Mouse (Mus musculus) embryo, embryonic 9.5 days (tissue): Measurements from ENCODE around the gene Gstt3.
A peak's percentile ranks its signal among the peaks of the same experiment; 100 is the strongest.
"Not testable (repeated sequence)": the region's sequence is repeated elsewhere in the genome, so short reads cannot be mapped to it uniquely, and the experiment has no call there.

ENCODE experiments used
- DNase-seq: peaks from one replicate; pipeline ENCODE4 v3.0.0-alpha.2; 2017; ENCODE audit errors: extremely low spot score

Gstt3 gene

GRCm38 (mm10) chr10:75779206-75780174 is 1.7 kb downstream of the Gstt3 start:
- no peak for DNase-seq

GRCm38 (mm10) chr10:75777885-75778284 is 3.3 kb downstream of the Gstt3 start:
- DNase-seq, result no peak

GRCm38 (mm10) chr10:75776562-75776961 is 4.7 kb downstream of the Gstt3 start:
- DNase-seq, result no peak

GRCm38 (mm10) chr10:75774587-75774986 is 6.6 kb downstream of the Gstt3 start:
- no peak for DNase-seq

- DNase-seq, result no peak
Measured at GRCm38 (mm10) chr10:75774102-75774501, 7.1 kb downstream of the Gstt3 start.

- DNase-seq, result peak; percentile 92
Measured at GRCm38 (mm10) chr10:75772795-75773664, 8.2 kb downstream of the Gstt3 start, which contains the start of gene Ddt. Ddt (minus strand) TSS chr10:75773414.

GRCm38 (mm10) chr10:75767756-75768155 is 13.5 kb downstream of the Gstt3 start:
- not testable (repeated sequence) for DNase-seq

GRCm38 (mm10) chr10:75766856-75767255 is 14.4 kb downstream of the Gstt3 start:
- no peak for DNase-seq

GRCm38 (mm10) chr10:75764519-75765473 is 16.4 kb downstream of the Gstt3 start:
- peak; percentile 83 for DNase-seq

- DNase-seq, result peak; percentile 96
Measured at GRCm38 (mm10) chr10:75763682-75764518, 17.3 kb downstream of the Gstt3 start, which contains the start of gene Cabin1. Cabin1 (minus strand) TSS chr10:75764341.

- no peak for DNase-seq
Measured at GRCm38 (mm10) chr10:75762413-75762812, 18.8 kb downstream of the Gstt3 start.

- no peak for DNase-seq
Measured at GRCm38 (mm10) chr10:75760311-75760710, 20.9 kb downstream of the Gstt3 start.

GRCm38 (mm10) chr10:75756719-75757118 is 24.5 kb downstream of the Gstt3 start:
- no peak for DNase-seq

- DNase-seq, result peak; percentile 63
Measured at GRCm38 (mm10) chr10:75744017-75744416, 37.2 kb downstream of the Gstt3 start.

GRCm38 (mm10) chr10:75743369-75743768 is 37.8 kb downstream of the Gstt3 start:
- DNase-seq, result no peak

- DNase-seq, result no peak
Measured at GRCm38 (mm10) chr10:75740866-75741265, 40.3 kb downstream of the Gstt3 start.

GRCm38 (mm10) chr10:75725449-75725848 is 55.8 kb downstream of the Gstt3 start:
- DNase-seq, result no peak
